21 mouse cellular contexts compared by ENCODE assay signal in genomic region chr5:74870615-74871014, GRCm38 (mm10).
DNase-seq lines count a peak whose midpoint lies in the region; TF ChIP-seq lines count a peak whose summit lies in the region.
"Had no signal": no experiment of that assay in that cellular context is flagged by ENCODE, and none has a peak within 500 bp of the region (broad histone marks: within the 10 kb centered on the region; RNA-seq: fewer than 3 reads in every experiment).

No protein-coding gene starts in this region.

- H3K4me3 ChIP-seq in lung, adult 2 months (replicated peaks; ENCODE audit: extremely low read depth, low read depth, low read length): no peak overlapping the region
- H3K4me3 ChIP-seq: forebrain, embryonic 10.5 days; forebrain, embryonic 15.5 days; heart, embryonic 12.5 days; heart, embryonic 15.5 days; hindbrain, embryonic 10.5 days; hindbrain, embryonic 13.5 days had no signal

- no peaks in the 10 kb centered on the region for H3K4me1 ChIP-seq in lung, adult 2 months (ENCODE audit: control insufficient read depth, insufficient read depth, low read length)
- H3K4me1 ChIP-seq: forebrain, embryonic 15.5 days; hindbrain, embryonic 13.5 days had no signal

- TF ChIP-seq POLR2A in lung, adult 2 months (IDR thresholded peaks at IDR 0.05; ENCODE audit: borderline replicate concordance, extremely low read depth, low read depth, low read length): no peak

- no peak for TF ChIP-seq CTCF in lung, adult 2 months (IDR thresholded peaks at IDR 0.05; ENCODE audit: insufficient read depth, low read length)

- DNase-seq in lung, adult 18-20 months: peak; percentile 48 to 56
- DNase-seq in lung, adult 2 months: no peak
- DNase-seq in lung, postnatal 10 days: peak; percentile 58
- peak; percentile 69 for DNase-seq in lung, postnatal 36 days
- DNase-seq in urinary bladder, postnatal 25 days (ENCODE audit: low spot score): no peak
- no peak for DNase-seq in spleen, adult 12 weeks (ENCODE audit: low spot score)
- DNase-seq: adrenal gland, postnatal 10 days; adrenal gland, postnatal 36 days; cerebellum, adult 18-20 months; cerebellum, adult 9-10 months; cerebellum, postnatal 14 days; gastrocnemius, postnatal 10 days; heart, adult 11 months; heart, postnatal 10 days; heart, postnatal 36 days had no signal

- 65% methylated on average over 12 of the region's 12 CpGs for WGBS in lung, adult 2 months

Comparison
In these comparisons a context has a peak if more than half of its experiments do, and no peak if none do; other contexts are left out.
1. DNase-seq: peak in lung, adult 18-20 months (2 of 2), lung, postnatal 10 days (single experiment) and lung, postnatal 36 days (single experiment); none in lung, adult 2 months (single experiment), urinary bladder, postnatal 25 days (single experiment) and spleen, adult 12 weeks (single experiment).